Mouse (Mus musculus) mammary gland, adult 2 months (tissue): ENCODE data around the gene Oprd1. TPM values are rescaled to one million over a fixed set of nuclear protein-coding genes. Genes with fewer than 3 reads are reported as not detected.

Source experiments
- polyA plus RNA-seq: library from polyadenylated mRNA; depleted of rRNA; stranded (reverse); fragments of >200 nt; gene quantifications from 2 replicates; pipeline ENCODE4 v1.2.3, GENCODE M21; 2012; ENCODE audit warnings: low replicate concordance; rRNA removed

The Oprd1 gene
- 1.7 and 4.6 TPM in 2 replicates for polyA plus RNA-seq

GRCm38 (mm10) chr4:132144080-132144841 lies at the start of gene Oprd1:
TSS of gene Oprd1 (minus strand) at chr4:132144486.

GRCm38 (mm10) chr4:132074933-132075769 lies 69.1 kb downstream of the Oprd1 start, which contains the start of gene Epb41:
TSS of gene Epb41 (minus strand) at chr4:132075321.

GRCm38 (mm10) chr4:132074077-132074932 lies 70.0 kb downstream of the Oprd1 start, which contains the start of gene Gm10300:
TSS of gene Gm10300 (plus strand) at chr4:132074697.

Other genes with a start within 250 kb of the Oprd1 start
- gene Tmem200b, start 222.7 kb downstream of the Oprd1 start, polyA plus RNA-seq = 13.3 and 34.7 TPM in 2 replicates
- gene Gm10300, start 69.8 kb downstream of the Oprd1 start, polyA plus RNA-seq = 0.12 and 0.14 TPM in 2 replicates
- gene Epb41, start 69.2 kb downstream of the Oprd1 start, polyA plus RNA-seq = 23.8 and 31.9 TPM in 2 replicates
- 15.4 and 24.5 TPM in 2 replicates for gene Ythdf2, start 67.8 kb upstream of the Oprd1 start, polyA plus RNA-seq
- 11.4 and 15.9 TPM in 2 replicates for gene Gmeb1, start 117.1 kb upstream of the Oprd1 start, polyA plus RNA-seq
- 3.7 and 8.7 TPM in 2 replicates for gene Taf12, start 129.9 kb upstream of the Oprd1 start, polyA plus RNA-seq
- 3.2 and 5.4 TPM in 2 replicates for gene Rab42, start 158.9 kb upstream of the Oprd1 start, polyA plus RNA-seq
- gene Trnau1ap, start 185.1 kb upstream of the Oprd1 start, polyA plus RNA-seq = 15.3 and 18.3 TPM in 2 replicates
- gene Rcc1, start 209.1 kb upstream of the Oprd1 start, polyA plus RNA-seq = 5.9 and 6.3 TPM in 2 replicates